Mouse (Mus musculus): ENCODE measurements at regions not wholly inside any gene's neighbourhood (a gene's known extent, or its start where the extent isn't known, plus 50 kb on each side); places are given as distances from the start of the nearest gene placed in this dataset.

- no peak for DNase-seq
Measured at GRCm38 (mm10) chr12:14591631-14592030, 439.8 kb upstream of the Fam84a start.

GRCm38 (mm10) chr12:14574258-14574657, 422.4 kb upstream of the Fam84a start:
- DNase-seq = no peak

GRCm38 (mm10) chr12:14564951-14565350, 413.1 kb upstream of the Fam84a start:
- no peak for DNase-seq

GRCm38 (mm10) chr12:14552121-14552520, 400.3 kb upstream of the Fam84a start:
- no peak for DNase-seq

GRCm38 (mm10) chr12:14549271-14549670, 397.4 kb upstream of the Fam84a start:
- no peak for DNase-seq

- no peak for DNase-seq
Measured at GRCm38 (mm10) chr12:14521773-14522172, 369.9 kb upstream of the Fam84a start.

GRCm38 (mm10) chr12:14515588-14515987, 363.7 kb upstream of the Fam84a start:
- peak in 1 of 2 experiments; percentile 7 for DNase-seq

Data from layer of hippocampus, postnatal 36 days (tissue).